Mouse (Mus musculus) embryonic fibroblast, embryonic 13.5 days (primary cell): ENCODE results near the gene Macrod2.

Source experiments
- CTCF ChIP-seq: IDR thresholded peaks from 2 replicates; pipeline ENCODE4 v1.5.1; 2011; ENCODE audit warnings: mild to moderate bottlenecking, control low read depth, low read length, moderate library complexity, borderline replicate concordance; ENCODE audit not compliant: insufficient read depth
- POLR2A ChIP-seq: IDR thresholded peaks from 2 replicates; pipeline ENCODE4 v1.6.1; 2011; ENCODE audit warnings: low read depth, mild to moderate bottlenecking, control low read depth, low read length, moderate library complexity

DNA sequence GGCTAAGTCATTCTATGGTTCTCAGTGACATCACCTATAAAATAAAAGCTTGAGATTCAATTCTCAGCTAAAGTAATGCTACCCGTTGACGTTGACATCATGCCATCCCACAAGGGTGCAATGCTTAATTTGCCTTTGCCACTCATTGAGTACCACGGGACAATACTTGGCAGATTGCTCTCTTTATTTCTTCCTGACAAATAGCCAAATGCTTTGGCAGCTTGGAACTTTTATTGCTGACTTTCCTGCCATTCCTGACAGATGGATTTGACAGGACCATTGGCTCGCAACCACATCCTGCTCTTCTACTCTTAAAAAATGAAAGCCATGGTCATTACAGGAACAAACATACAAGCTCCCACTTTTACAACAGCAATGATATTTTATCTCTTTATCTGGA, 1199.7 kb downstream of the Macrod2 start:
- TF ChIP-seq POLR2A (no peak), CTCF (no peak)
